Mouse (Mus musculus): Measurements from ENCODE around the gene Dhrs7b.
"Not testable (repeated sequence)": the region's sequence is repeated elsewhere in the genome, so short reads cannot be mapped to it uniquely, and the experiment has no call there.

The Dhrs7b gene

DNA sequence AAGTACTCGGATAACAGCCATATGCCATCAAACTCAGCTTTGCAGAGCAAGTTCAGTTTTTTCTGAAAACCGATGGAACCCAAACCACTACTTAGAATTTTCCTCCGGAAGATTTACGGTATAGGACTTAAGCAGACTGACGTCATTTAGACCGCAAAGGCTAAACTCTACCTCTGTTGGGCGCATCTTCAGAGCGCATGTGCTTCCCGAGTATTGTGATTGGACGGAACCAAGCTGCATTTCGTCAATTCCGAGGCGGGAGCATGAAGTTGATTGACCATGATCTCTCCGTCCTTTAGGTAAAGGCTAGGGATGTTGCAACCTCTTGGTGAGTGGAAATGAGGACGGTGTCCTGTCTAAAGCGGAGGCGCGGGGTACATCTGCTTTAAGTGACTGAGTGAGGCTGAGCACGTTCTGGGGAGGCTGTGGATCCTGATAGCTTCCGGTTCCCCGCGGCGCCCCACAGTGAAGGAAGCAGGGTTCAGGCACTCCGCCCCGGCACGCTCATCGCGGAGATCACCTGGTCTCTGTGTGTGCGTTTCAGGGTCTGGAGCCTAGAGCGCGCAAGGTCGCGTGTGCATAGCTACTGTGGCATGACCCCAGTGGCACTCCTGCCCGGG lies at the start of gene Dhrs7b:
Gene Dhrs7b, plus strand, starts transcription at position 199 of the 620 bp plus-strand sequence.
- peak; percentile 95 for DNase-seq (ENCODE audit: low spot score)

DNA sequence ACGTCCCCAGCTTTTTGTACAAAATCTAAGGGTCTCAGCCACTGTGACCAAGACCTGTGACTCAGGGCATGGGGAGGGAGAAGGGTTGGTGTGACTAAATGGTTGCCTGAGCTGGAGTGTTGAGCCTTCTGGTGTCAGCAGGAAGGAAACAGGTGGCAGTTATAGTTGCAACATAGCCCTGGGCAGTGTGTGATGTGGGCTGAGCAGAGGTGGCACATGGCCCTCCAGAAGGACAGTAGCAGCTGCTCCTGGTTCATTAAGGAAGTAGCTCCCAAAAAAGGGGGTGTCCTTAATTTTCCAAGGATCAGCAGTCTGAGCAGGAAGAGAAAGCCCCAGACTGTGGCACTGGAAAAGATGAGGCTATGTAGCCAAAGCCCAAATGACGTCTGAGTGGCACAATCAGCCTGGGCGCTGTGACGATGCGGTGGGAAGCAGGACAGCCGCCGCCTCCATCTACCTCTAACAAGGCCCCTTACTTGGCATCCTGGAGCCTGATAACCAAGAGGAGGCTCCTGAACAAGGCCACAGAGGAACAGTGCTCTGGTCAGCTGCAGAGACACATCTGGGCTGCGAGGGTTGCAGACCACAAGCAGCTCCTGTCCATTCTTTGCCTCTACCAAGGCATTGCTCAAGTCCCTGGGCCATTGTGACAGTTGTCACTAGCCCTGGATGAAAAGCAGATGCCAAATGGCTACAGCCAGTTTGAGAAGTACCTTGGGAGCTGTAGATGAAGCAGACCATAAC lies 46.1 kb upstream of the Dhrs7b start:
- DNase-seq (ENCODE audit: low spot score) = peak; percentile 56

DNA sequence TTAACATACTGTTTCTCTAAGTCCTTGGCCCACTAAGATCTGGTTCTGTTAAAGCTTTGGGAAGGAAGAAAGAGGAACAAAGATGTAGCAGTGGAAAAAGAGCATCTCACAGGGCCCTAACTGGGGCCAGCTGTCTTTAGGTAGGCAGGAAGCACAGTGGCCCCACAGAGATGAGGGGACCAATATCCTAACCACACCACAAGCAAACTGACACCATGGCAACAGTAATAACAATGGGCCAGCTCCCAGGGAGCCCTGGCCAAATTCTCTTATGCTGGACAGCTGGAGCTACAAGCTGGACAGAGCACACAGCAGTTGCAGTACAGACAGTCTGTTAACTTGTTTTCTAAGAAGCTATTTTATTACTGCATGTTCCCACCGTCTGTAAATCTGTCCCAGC lies 42.8 kb upstream of the Dhrs7b start:
- peak; percentile 61 for DNase-seq (ENCODE audit: low spot score)

DNA sequence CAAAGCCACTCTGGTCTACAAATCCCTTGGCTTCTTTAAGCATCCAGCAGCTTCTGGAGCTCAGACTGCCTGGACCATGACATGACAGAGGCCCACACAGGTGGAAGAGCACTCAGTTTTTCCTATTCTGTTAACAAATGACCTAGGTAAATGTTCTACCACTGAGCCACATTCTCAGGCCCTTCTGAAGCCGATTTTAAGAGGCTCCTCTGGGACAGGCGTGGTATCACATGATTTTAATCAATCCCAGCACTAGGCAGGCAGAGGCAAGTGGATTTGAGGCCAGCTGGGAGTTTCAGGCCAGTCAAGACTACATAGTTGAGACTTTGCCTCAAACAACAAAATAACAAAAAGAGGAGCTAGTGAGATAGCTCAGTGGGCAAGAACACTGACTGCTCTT lies 40.0 kb upstream of the Dhrs7b start:
- DNase-seq (ENCODE audit: low spot score) = no peak

DNA sequence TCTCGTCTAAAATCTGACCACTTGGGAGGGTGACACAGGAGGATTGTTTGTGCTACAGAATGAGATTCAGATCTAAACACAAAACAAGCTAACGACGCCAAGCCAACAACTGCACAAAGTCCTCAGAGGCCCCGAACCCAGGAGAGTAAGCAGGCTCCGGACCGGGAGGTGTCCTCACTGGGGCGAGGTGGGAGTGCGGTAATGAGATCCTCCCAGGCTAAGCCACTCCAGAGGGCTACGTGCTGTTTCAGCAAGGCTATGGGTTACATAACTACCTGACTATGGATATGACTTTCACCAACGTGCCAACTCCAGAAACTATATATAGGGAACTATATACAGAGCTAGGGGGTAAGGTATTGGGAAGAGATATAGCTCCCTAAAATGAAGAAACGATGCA lies 34.1 kb upstream of the Dhrs7b start:
- DNase-seq (ENCODE audit: low spot score) = no peak

DNA sequence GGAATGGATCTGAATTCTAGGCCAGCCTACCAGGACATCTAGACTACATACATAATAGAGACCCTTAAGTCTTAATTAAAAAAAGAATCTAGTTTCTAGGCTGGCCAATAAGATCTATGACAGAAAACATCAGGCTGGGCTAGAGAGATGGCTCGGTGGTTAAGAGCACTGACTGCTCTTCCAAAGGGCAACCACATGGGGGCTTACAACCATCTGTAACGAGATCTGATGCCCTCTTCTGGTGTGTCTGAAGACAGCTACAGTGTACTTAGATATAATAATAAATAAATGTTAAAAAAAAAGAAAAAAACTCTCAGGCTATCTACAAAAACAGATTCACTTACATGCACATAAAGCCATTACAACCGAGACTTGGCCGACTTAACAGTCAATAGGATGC lies 30.5 kb upstream of the Dhrs7b start:
- DNase-seq (ENCODE audit: low spot score) = no peak

DNA sequence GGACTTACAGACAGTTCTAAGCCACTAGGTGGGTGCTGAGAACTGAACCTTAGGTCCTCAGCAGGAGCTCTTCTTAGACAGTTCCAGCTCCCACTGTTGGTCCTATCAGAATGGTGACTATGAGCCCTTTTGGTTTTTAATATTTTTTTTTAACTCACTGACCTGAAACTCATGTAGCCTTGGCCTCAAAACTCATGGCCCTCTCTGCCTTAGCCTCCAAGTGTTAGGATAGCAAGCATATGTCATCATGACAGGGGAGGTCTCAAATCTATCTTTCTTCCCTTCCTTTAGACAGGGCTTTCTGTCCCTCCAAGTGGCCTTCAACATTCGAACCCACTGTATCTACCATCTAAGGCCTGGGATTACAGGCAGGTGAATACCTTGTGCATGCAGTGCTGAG lies 29.5 kb upstream of the Dhrs7b start:
- no peak for DNase-seq (ENCODE audit: low spot score)

DNA sequence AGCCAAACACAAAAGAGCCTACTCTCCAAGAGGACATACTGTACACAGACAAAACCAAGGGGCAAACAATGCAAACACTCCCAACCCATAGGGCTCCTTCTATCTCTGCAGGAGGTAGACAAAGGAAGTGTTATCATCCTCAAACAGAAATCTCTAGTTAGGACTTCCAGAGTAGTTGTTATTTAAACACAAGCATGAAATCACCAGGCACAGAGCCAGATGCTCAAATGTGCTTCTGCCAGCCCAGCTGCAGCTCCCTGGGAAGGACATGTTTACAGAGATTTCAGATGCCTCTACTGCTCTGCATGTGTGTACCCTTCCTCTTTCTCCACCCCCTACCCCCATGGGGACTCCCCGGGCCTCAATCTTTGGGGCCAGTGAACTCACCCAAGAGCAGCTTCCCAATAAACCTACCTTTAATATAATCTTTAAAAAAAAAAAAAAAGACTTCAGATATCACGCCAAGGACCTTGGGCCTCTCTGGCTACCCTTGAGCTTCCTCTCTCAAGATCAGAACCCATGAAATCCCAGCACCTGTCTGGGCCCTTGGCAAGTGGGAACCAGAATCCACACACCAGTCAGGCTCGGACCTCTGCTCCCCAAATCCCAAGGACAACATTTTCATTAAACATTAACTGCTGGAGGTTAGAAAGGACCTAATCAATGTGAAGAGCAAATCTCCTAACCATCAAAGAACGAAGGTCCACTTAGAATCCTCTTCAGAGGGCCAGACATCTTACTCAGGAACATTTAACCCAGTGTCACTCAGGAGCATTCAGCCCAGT lies 22.0 kb upstream of the Dhrs7b start:
- peak; percentile 66 for DNase-seq (ENCODE audit: low spot score)

DNA sequence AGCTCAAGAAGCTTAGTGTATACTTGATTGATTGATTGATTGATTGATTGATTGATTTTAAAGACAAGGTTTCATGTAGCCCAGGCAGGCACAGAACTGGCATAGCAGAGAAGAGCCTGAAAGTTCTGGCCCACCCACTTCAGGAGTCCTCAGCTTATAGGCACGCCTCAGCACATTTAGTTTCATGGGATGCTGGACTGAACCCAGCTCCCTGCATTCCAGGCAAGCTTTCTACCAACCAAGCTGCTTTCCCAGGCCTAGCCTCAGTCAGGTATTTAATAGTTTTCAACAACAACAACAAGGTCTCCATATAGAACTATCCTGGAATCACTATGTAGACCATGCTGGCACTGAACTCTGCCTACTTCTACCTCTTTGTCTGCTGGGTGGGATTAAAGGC lies 20.9 kb upstream of the Dhrs7b start:
- DNase-seq (ENCODE audit: low spot score) = no peak

DNA sequence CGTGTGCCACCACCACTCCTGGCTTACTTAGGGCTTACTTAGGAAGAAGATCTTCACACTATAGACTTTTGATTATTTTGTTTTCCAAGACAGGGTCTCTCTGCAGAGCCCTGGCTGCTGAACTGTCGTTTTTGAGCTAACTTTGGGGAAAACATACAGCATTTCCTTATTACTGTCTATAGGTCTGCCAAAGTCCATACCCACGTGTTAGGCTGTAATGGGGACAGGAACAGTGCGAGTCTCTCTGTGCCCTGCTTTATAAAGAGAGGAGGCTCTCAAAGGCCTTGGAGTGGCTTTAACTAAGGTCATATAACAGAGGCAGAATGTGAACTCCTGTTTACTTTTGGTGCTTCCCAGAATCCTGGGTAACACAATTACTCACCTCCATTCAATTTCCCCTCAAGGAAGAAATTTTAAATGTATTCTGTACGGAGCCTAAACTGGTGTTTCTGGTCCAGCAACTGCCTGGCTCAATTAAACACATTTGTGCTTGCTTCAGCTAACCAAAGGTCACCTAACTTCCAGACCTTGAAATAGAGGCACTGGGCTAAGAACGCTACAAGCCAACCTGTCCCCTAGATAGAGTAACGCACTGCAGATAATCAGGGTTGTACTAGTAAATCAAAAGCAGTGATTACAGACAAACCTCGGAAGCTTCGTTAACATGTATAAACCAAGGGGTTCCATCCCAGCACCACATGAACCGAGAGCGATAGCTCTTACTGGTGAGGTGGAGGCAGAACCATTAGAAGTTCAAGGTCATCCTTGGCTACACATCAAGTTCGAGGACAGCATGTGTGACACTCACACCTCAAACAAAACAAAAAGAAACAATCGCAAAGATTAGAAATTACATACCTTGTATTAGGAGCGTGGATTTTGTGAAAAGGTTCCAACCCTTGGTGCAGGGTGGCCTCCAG lies 20.1 kb upstream of the Dhrs7b start:
- no peak for DNase-seq (ENCODE audit: low spot score)

DNA sequence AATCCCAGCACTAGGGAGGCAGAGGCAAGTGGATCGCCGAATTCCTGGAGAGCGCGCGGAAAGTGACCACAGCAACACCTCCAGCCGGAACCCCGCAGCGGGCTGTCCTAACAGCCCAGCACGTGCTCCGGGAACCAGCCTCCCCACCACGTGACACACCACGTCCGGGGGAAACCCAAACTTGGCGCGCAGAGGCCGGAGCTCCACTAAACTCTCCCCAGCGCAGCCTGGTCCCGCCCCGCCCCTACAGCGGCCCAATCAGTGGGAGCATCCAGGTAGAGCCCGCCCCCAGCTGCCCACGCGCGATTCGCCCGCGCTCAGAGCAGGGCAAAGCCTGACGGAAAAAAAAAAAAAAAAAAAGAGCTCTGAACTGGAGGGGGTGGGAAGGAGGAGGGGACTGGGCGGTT lies 19.4 kb upstream of the Dhrs7b start:
- peak; percentile 95 for DNase-seq (ENCODE audit: low spot score)

DNA sequence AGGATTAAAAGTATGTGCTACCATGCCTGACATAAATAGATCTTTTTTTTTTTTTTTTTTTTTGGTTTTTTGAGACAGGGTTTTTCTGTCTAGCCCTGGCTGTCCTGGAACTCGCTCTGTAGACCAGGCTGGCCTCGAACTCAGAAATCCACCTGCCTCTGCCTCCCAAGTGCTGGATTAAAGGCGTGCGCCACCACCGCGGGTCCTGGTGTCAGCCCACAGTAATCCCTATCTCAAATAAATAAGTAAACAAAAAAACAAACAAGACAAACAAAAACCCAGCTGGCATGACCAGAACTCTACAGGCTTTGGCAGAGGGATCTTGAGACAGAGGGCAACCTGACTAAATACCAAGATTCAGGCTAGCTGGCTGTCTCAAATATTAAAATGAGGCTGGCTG lies 18.8 kb upstream of the Dhrs7b start, which contains the start of gene Shmt1:
Gene Shmt1, minus strand, starts transcription at position 101 of the 400 bp plus-strand sequence.
- not testable (repeated sequence) for DNase-seq (ENCODE audit: low spot score)

DNA sequence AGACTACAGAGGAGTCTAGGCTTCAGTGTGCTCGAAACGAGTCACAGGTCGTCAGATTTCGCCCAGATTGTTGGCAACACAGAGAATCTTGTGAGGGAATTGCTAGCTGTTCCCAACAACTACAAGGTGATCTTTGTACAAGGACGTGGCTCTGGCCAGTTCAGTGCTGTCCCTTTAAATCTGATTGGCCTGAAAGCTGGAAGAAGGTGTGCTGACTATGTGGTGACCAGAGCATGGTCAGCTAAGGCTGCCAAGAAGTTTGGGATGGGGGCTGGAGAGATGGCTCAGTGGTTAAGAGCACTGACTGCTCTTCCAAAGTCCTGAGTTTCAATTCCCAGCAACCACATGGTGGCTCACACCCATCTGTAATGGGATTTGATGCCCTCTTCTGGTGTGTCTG lies 14.0 kb upstream of the Dhrs7b start:
- DNase-seq (ENCODE audit: low spot score) = no peak

DNA sequence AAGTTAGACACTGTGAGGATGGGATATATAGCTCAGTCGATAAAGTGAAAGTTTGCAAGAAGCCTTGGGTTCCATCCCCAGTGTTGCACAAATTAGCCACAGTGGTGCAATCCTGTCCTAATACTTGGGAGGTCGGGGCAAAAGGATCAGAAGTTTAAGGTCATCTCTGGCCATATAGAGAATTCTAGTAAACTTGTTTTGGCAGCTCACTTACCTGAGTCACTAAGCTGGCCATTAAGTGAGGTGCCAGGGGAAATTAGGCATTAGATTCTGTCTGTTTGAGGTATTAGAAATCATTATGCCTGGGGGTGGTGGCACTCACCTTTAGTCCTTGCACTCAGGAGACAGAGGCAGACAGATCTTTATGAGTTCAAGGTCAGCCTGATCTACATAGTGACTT lies 6.7 kb upstream of the Dhrs7b start:
- no peak for DNase-seq (ENCODE audit: low spot score)

DNA sequence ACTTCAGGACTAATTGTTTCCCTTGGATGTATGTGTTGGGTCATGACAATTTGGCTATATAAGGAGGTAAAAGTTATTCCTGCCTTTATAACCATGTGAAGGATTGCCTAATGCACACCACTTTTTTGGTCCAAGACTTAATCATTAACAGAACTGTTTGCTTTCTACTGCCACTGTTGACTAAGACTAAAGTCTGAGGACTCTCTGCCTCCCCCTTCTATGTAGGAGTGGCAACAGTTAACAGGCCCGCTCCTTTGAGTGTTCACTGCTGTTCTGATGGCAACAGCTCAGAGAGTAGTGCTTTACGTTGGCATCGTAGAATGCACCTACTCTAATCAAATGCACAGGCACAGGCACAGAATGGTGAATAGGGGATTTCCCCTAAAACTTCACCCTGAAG lies 5.2 kb upstream of the Dhrs7b start:
- no peak for DNase-seq (ENCODE audit: low spot score)

DNA sequence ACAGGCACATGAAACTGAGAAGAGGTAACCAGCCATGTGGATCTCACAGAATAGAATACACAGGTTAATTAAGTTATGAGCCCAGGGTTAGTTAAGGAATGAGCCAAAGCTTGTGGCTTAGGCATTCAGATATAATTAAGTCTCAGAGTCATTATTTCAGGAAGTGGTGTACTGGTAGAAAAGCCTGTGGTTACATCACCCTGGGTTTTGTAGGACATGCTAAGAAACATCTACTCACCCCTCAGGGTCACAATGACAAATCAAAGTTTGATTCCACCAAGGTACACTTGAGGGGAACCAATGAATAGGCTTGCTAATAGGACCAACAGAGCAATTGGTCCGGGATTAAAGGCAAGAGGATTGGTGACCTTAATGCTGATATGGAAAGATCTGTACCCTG lies 3.7 kb upstream of the Dhrs7b start:
- DNase-seq (ENCODE audit: low spot score) = no peak

DNA sequence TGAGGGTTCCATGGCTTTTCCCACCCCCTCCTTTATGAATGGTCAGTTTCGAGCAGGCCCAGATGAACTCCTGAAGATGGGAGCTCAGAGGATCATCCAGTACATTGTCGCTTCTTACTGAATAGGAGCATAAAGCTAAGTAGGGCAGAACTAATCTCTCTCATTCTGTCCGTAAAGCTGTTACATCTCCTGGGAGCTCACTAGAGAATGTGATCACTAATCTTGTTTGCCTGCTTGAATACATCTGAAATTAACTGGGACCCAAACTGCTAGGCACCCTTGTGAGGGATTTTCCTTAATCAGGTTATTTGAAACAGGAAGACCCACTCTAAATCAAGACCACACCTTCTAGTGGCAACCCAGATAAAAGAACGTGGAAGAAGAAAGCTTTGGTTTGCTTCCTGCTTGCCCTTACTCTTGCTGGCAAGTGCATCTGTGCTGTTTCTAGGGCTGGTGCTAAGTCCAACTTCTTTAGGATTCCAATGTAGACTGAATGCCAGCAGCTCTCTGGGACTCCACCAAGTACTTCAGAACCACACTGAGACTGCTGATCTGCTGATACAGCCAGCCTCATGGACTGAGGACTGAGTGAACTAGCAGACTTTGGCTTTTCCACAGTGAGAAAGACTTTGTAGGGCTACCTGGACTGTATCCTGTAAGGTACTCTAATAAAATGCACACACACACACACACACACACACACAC lies 3.0 kb upstream of the Dhrs7b start:
- DNase-seq (ENCODE audit: low spot score) = no peak

DNA sequence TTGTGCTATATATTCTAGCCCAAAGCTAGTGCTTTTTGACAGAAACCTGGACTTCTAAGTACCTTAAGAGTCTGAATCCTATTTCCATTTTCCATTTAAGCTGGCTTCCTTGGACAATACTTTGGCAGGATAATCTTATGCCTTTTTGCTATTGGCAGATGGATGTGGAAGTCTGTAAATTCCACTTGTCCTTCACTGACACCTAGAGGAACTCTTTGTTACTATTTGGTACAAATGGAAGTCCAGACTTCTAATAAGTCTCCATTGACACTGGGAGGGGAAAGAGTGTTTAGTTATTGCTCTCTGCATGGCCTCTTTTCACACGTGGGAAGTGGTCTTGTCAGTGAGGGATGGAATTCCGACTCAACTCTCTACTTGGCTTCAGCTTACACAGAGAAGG lies 1.5 kb upstream of the Dhrs7b start:
- DNase-seq (ENCODE audit: low spot score) = peak; percentile 73

DNA sequence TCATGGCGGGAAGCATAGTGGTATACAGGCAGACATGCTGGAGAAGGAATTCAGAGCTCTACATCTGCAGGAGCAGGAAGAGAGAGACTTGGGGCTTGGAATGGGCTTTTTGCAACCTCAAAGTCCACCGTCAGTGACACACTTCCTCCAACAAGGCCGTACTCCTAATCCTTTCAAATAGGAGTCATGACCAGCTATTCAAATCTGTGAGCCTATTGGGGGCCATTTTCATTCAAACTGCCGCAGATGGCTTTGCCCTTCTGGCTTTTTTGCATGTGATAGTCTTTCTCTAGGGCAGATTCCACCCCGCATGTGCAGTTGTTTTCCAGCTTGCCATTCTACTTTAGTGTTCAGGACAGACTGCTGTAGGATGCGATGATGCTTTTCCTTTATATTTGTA lies 6.5 kb downstream of the Dhrs7b start:
- no peak for DNase-seq (ENCODE audit: low spot score)

DNA sequence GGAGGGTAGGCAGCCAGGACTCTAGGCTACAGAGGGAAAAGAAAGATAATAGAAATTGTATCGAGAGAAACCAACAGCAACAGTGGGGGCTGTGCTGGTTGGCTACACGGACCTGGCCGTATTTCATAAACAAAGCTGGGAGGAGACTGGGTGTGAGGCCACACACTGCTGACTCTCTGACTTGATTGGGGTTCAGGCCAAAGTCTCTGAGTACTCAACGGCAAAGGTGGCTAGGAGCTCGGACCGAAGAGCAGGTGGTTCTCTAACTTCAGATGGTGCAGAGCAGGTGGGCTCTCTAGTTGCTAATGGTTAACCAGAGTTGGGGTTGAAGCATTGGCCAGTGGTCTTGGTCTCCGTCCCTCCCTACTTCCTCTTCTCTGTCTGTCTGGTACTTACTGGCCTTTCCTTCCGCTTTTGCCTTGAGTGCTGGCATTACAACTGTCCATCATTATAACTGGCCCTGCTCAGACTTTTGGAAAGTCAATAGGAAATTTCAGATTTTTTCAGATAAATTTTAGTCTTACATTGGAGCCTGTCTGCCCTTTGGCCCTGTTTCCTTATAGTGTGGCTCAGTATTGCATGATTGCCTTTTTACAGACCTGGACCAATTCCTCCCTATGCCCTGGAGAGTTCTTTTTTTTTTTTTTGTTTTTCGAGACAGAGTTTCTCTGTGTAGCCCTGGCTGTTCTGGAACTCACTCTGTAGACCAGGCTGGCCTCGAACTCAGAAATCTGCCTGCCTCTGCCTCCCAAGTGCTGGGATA lies 7.4 kb downstream of the Dhrs7b start:
- DNase-seq (ENCODE audit: low spot score) = no peak

Measured in MN1 (cell line).